Mouse (Mus musculus) cerebellum, adult 2 months (tissue): ENCODE measurements at regions not wholly inside any gene's neighbourhood (a gene's known extent, or its start where the extent isn't known, plus 50 kb on each side); places are given as distances from the start of the nearest gene placed in this dataset.

ENCODE experiments used
- DNase-seq, 2 experiments: peaks; one replicate each; pipeline ENCODE4 v3.0.0; 2021
- H3K27ac ChIP-seq: fragments of 200-500 bp; 2 replicates; pipeline ENCODE4 v1.5.1; 2012; ENCODE audit warnings: low read length, control low read depth, inconsistent platforms; ENCODE audit not compliant: insufficient read depth
- H3K27me3 ChIP-seq: fragments of 200-500 bp; 2 replicates; pipeline ENCODE4 v1.6.1; 2012; ENCODE audit warnings: inconsistent platforms, mild to moderate bottlenecking, low read length, moderate library complexity; ENCODE audit not compliant: control insufficient read depth, insufficient read depth
- H3K4me1 ChIP-seq: fragments of 200-500 bp; 2 replicates; pipeline ENCODE4 v1.6.1; 2011; ENCODE audit warnings: low read length; ENCODE audit not compliant: control insufficient read depth, insufficient read depth
- H3K4me3 ChIP-seq: fragments of 200-500 bp; replicated peaks from 2 replicates; pipeline ENCODE3; 2011; ENCODE audit warnings: mild to moderate bottlenecking, low read depth, low read length, control low read depth; ENCODE audit not compliant: insufficient read depth
- CTCF ChIP-seq: fragments of 200-500 bp; IDR thresholded peaks from 2 replicates; pipeline ENCODE4 v1.5.1; 2011; ENCODE audit warnings: low read depth, mild to moderate bottlenecking, control low read depth, low read length, moderate library complexity, borderline replicate concordance; ENCODE audit not compliant: insufficient read depth
- POLR2A ChIP-seq: fragments of 200-500 bp; IDR thresholded peaks from 2 replicates; pipeline ENCODE4 v1.6.1; 2011; ENCODE audit warnings: low read length, control low read depth, borderline replicate concordance; ENCODE audit not compliant: insufficient read depth
- WGBS: fragments of 180-500 bp; shearing (Covaris S2); methylation state at CpG from one replicate; pipeline ENCODE4 v1.1.7; 2018; 5-methylcytosine and 5-hydroxymethylcytosine counted together

GRCm38 (mm10) chr7:61878095-61878494 lies 468.3 kb upstream of the Ndn start:
- TF ChIP-seq CTCF (no peak), POLR2A (no peak)
- peaks cover 3% of the 10 kb centered on the region; the same call in 1 of the 2 replicates for H3K4me1 ChIP-seq
- peak overlapping the region; percentile 19; the same call in 1 of the 2 replicates for H3K27ac ChIP-seq
- no peak for DNase-seq
- WGBS: 31% methylated on average over 2 of the region's 2 CpGs
- H3K4me3 ChIP-seq: no peak overlapping the region
- H3K27me3 ChIP-seq: no peaks in the 10 kb centered on the region

- H3K4me3 ChIP-seq: no peak overlapping the region
- H3K4me1 ChIP-seq: peaks cover 3% of the 10 kb centered on the region; the same call in 1 of the 2 replicates
- TF ChIP-seq CTCF (0 out of 2 replicates have a peak, but pooled peaks have one; percentile 7), POLR2A (no peak)
- DNase-seq: no peak
- H3K27ac ChIP-seq: no peak overlapping the region
- no peaks in the 10 kb centered on the region for H3K27me3 ChIP-seq
These were observed 467.8 kb upstream of the Ndn start for GRCm38 (mm10) chr7:61878585-61878984.
